Mouse (Mus musculus) embryo, embryonic 9.5 days (tissue): ENCODE measurements around the gene Arhgef40.

Experiments used
- DNase-seq: peaks from one replicate; pipeline ENCODE4 v3.0.0-alpha.2; 2017; ENCODE audit errors: extremely low spot score

The Arhgef40 gene

DNA sequence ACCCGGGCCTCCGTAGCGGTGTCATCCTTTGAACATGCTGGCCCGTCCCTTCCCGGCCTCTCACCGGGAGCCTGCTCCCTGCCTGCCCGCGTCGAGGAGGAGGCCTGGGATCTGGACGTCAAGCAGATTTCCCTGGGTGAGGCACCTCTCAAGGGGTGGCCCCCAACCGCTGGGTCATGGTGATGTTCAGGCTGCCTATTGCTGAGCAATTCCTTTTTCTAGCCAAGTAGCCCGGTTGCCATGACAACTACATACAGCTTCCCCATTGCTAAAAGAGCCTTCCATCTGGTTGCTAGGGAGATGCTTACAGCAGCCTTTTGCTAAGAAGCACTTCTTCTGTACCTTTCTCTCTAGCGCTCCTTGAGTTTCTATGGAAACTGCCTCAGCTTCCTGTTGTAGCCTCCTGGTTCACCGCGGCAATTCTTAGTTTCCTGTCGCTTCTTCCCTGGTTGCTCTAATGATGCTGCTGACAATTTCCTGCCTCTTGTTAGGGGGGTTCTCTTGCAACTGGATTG, 19.5 kb downstream of the Arhgef40 start:
- DNase-seq, result no peak

DNA sequence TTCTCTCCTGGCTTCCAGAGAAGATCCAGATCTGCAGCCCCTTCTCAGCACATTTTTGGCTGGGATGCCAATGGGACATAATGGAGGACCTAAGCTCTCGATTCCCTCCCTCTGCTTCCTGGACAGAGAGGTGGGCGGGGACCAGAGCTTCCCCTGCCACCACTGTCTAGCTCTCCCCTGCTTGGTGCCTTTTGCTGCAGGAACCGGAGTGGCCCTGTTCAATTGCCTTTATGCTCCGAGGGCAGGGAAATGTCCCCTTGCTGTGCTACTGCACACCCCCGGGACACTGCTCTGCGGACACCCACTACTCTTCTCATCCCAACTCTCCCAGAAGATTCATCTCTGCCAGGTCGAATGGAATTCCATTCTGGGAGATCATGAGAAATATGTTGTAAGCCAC, 20.6 kb downstream of the Arhgef40 start:
- DNase-seq, result no peak

DNA sequence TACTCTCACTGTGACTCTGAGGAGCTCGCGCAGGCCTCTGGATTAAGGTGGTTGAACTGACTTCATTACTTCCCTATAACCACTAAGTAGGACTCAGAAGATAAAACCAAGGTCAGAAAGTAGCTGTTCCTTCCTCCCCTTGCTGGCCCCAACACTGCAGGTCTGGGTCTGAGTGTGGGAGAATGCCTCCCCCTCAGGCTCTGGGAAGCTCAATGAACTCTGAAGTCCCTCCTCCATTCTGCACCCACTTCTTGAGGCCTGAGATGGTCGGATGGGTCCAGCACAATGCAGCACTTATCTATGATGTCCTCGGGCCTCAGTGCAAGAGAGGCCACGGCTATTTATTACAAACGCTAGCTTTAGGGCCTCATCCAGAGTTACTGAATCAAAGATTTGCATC, 21.1 kb downstream of the Arhgef40 start:
- DNase-seq, result no peak

GRCm38 (mm10) chr14:52006241-52006640, 21.7 kb downstream of the Arhgef40 start:
- no peak for DNase-seq

GRCm38 (mm10) chr14:52006771-52007170, 22.3 kb downstream of the Arhgef40 start:
- no peak for DNase-seq

DNA sequence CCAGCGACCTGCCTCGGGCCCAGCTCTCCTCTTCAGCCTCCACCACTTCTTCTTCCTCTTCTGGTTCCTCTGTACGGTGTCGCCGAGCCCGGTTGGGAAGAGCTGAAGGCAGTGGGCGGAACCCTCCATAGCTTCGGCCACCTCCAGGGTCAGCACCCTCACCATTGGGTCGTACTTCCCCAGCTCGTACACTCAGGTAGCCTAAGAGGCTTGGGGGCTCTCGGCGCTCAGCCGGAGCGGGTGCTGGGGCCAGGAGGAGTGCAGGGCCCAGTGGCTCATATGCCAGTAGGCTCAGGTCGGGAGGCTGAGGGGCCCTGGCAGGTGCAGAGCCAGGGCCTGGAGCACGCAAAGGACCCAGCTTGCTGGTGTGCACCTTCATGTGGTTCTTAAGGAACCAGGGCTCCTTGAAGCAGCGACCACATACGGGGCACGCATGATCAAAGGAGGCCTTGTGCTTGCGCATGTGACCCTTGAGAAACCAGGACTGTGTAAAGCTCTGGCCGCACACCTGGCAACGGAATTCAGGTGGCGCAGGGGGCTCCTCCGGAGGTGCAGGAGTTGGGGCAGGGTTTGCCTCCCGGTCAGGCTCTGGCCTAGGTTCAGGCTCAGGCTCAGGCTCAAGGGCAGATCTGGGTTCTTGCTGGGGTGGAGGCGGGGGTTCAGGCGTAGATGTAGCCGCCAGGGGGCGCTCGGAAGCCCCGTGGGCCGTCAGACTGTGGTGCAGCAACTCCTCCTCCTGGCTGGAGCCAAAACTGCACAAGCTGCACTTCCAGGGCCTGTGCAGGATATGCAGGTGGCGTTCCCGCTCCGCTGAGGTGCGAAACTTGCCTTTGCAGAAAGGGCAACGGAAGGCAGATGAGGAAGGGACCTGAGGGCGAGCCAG, 24.0 kb downstream of the Arhgef40 start:
- DNase-seq, result peak; percentile 91

DNA sequence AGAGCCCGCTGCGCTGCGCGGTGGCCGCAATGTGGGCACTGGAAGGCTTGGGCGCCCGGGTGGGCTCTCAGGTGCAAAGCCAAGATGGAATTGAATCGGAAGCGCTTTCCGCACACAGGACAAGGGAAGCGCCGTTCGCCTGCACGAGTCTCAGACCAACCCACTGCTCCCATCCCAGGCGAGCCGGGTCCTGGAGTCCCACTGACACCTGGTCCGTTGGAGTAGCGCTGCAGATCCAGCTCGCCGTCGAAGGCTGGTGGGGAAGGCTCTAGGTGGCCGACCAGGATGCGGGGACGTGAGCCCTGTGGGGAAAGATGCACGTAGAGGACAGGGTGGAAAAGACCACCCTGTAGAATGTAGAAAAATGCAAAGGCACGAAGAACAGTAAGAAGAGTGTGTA, 24.8 kb downstream of the Arhgef40 start:
- no peak for DNase-seq

GRCm38 (mm10) chr14:52009841-52010240, 25.3 kb downstream of the Arhgef40 start:
- DNase-seq, result no peak

DNA sequence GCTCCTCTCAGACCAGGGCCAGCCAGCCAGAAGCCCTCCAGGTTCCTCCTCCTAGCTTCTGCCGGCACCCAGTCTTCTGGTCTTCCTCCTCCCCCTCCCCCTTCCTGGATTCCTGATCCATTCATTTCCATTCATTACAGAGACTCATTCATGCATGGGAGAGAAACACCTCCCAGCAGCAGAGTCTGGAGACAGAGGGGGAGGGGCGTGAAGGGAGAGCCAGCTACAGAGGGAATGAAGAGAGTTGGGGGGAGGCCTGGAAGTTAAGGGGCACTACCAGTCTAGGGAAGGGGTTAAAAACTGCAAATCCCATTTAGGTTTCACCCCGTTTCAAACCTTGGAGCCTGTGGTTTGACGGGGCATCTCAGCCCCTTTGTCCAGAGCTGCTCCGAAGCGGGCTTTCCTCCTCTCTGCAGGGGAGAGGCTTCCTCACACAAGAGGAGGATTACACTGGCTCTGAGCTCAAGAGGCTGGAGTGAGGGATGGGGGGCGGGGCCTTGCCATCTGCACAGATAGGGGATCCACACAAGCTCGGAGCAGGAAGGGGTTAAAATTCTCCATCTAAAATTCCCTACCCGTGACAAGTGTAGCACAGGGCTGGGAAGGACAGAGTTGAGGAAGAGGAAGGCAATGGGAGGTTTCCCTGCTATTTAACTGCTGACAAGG, 26.1 kb downstream of the Arhgef40 start:
- DNase-seq, result peak; percentile 89

DNA sequence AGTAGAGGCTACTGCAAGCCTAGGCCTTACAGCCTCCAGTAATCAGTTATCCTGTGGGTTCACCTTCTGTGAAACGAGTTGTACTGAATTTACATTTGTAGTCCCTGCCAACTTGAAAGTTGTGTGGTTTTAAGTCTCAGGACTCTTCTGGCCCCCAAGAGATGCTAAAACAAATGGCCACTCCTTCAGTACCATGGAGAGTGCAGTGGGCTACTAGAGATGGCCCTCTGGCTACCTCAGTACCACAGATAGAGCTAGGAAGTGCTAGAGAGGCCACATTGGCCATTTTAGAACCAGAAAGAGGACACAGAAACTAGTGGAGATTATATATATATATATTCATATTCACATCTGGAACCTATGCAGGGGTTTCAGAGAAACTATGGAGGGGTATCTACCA, 27.2 kb downstream of the Arhgef40 start:
- DNase-seq, result no peak

GRCm38 (mm10) chr14:52012085-52012484, 27.6 kb downstream of the Arhgef40 start:
- no peak for DNase-seq

DNA sequence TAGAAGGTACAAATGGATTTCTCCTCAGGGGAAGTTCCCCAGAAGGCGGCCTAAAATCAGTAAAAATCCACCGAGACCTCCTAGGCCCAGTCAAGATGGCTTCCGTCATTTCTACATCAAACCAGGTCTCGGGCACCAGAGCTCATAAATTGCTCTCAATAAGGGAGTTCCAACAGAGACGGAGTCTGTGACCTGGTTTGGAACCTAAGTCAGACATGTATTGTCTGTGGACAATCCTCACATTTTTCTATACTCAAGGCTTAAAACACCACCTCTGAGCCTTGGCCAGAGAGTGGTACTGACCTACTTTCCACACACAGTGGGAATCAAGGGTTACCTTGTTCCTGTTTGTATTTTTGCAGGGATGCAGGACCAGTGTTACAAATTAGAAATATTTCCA, 28.0 kb downstream of the Arhgef40 start:
- no peak for DNase-seq

- DNase-seq, result no peak
These were observed 28.6 kb downstream of the Arhgef40 start for GRCm38 (mm10) chr14:52013021-52013610.

DNA sequence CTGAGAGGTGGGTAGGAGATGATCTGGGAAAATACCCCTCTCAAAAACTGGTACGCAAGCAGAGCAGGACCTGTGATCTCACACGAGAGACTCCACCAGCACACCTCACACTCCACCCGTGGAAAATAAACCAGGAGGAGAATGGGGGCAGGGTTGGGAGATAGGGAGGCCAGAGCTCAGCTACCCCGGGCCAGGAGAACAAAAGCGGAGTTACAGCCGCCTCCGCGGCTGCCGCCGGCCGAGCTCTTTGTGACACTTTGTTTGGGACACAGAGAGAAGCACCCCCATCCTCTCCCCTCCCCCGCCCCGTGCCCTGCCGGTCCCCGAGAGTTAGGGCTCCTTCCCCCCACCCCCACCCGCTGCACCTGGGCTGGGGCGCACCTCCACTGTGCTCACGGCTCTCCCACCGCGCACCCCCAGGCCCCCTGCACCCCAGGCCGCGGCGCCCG, 29.3 kb downstream of the Arhgef40 start:
- DNase-seq, result peak; percentile 69

DNA sequence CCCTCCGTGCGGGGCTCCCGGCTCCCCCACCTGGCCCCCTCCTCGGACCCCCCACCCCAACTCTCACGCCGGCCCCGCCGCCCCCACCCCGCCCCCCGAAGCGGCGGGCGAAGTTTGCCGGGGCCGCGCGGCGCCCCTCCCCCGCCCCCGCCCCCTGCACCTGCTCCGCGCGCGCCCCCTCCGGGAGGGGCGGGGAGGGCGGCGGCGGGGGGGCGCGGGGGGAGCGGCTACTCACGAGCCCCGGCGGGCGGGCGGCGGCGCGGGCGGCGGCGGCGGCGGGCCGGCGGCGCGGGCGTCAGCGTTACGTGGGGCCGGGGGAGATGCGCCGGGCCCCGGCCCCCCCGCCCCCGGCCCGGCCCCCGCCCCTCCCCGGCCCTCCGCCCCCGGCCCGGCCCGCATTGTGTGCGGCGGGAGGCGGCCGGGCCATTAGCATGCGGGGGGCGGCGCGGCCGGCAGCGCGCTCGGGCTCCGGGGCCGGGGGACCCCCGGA, 29.8 kb downstream of the Arhgef40 start:
- no peak for DNase-seq

GRCm38 (mm10) chr14:52014761-52015311, 30.3 kb downstream of the Arhgef40 start:
- DNase-seq, result peak; percentile 88

DNA sequence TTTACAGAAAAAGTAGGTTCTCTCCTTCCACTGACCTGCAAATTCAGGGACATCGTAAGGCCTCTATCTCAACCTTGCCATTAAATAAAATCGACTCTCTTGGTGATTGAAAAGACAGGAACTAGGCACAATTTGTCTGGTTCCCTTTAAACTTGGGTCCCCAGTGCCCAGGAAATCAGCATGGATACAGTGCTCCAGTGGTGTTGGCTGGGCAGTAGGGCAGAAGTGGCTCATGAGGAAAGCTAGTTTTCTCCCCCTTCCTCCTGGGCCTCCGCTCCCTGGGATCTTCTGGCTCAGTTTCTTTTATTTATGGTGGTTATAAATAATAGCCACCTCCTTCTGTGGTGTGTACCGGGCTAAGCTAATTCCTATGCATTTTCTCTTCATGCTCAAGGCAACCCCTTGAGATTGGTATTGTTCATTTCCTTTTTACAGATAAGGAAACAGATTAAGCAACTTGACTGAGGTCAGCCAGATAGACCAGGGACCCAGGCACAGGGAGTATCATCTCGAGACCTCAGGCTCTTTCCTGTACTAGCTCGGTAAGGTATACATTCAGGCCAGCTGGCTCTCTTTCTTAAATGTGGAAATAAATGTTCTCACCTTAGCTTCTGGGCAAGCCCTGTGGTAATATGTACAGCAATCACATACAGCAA, 31.1 kb downstream of the Arhgef40 start, which contains the start of gene Tmem253:
Gene Tmem253 (plus strand): TSS at position 214 of the 656 bp plus-strand sequence.
- no peak for DNase-seq

DNA sequence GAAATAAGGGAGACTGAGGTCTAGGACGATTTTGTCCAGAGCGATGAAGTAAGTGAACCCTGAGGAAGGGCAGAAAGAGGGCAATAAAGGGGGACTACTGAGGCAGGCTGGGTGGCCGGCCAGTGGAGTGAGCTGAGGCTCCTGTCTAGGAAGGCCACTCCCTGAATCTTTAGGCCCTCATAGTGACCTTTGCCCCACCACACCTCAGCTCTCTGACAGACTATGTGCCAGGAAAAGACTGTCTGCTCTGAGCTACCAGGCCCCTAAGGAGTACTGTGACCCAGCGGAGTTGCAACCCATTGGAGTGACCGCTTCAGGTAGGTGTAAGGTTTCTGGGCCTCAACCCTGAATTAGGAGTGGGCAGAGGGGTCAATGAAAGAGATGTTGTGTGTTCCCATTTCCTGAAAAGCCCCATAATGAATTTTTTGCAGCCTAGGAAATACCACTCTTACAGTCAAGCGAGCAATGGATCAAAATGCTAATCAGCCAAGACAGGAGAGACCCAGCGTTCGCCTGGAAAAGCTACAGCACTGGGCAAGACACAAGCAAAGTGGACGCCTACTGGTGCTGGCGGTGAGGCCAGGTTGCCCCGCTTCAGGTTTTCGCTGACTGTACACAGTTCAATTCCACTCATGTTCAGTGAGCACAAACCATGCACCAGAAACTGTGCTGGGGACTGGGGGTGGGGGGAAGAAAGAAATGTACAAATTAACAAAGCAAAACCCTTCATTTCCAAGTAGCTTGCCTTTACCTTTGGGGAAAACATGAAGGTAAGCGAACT, 32.3 kb downstream of the Arhgef40 start:
- no peak for DNase-seq

DNA sequence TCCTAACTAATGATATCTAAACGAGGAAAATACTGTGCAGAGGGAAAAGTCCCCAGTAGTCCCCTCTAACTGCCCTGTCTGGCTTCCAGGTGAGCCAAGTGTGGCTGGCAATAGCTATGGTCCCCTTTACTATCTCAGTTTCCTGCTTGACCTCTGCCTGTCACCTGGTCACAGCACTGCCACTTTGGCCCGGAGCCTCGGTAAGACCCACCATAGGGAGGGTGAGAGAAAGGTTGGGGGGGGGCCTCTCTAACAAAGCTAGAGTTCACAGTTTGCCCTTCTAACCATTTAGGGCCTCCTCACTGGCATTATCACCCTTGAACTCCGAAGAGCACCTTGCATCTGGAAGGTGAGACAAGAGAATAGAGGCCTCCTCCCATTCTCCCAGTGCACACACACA, 33.1 kb downstream of the Arhgef40 start:
- DNase-seq, result no peak

GRCm38 (mm10) chr14:52018248-52019050, 33.9 kb downstream of the Arhgef40 start:
- DNase-seq, result no peak
